Mouse (Mus musculus) heart, embryonic 13.5 days (tissue): ENCODE measurements around the gene Fezf2. TPM values are rescaled to one million over a fixed set of nuclear protein-coding genes. Genes with fewer than 3 reads are reported as not detected.

ENCODE experiments used
- ATAC-seq: fragments of 200-750 bp; cut with Nextera tagmentation; 2 replicates; pipeline ENCODE4 v1.8.0; 2017; ENCODE audit warnings: moderate TSS enrichment; ENCODE audit not compliant: insufficient number of reproducible peaks, low FRiP score, low TSS enrichment; ENCODE audit errors: extremely low read depth
- H3K27ac ChIP-seq: fragments of 300-500 bp; sonication (generic); replicated peaks from 2 replicates; pipeline ENCODE4 v1.5.1; 2015; ENCODE audit warnings: moderate library complexity, mild to moderate bottlenecking, inconsistent platforms
- H3K27me3 ChIP-seq: fragments of 300-500 bp; sonication (generic); replicated peaks from 2 replicates; pipeline ENCODE4 v1.6.1; 2015; ENCODE audit warnings: mild to moderate bottlenecking, inconsistent platforms
- H3K36me3 ChIP-seq: fragments of 300-500 bp; sonication (generic); 2 replicates; pipeline ENCODE4 v1.6.1; 2015; ENCODE audit warnings: mild to moderate bottlenecking, inconsistent platforms
- H3K4me1 ChIP-seq: fragments of 300-500 bp; sonication (generic); 2 replicates; pipeline ENCODE4 v1.6.1; 2015; ENCODE audit warnings: inconsistent platforms
- H3K4me2 ChIP-seq: fragments of 300-500 bp; sonication (generic); 2 replicates; pipeline ENCODE4 v1.6.1; 2015; ENCODE audit warnings: inconsistent platforms, mild to moderate bottlenecking, moderate library complexity
- H3K4me3 ChIP-seq: fragments of 300-500 bp; sonication (generic); 2 replicates; pipeline ENCODE4 v1.5.1; 2015; ENCODE audit warnings: moderate library complexity, mild to moderate bottlenecking, inconsistent platforms
- H3K9ac ChIP-seq: fragments of 300-500 bp; sonication (generic); 2 replicates; pipeline ENCODE4 v1.6.1; 2015; ENCODE audit warnings: inconsistent platforms, mild to moderate bottlenecking, moderate library complexity
- H3K9me3 ChIP-seq: fragments of 300-500 bp; sonication (generic); 2 replicates; pipeline ENCODE4 v1.6.1; 2016; ENCODE audit warnings: inconsistent platforms
- WGBS: fragments of 180-500 bp; shearing (Covaris S2); methylation state at CpG from one replicate; pipeline ENCODE4 v1.1.7; 2015; ENCODE audit warnings: mixed read lengths; 5-methylcytosine and 5-hydroxymethylcytosine counted together
- polyA plus RNA-seq: library from polyadenylated mRNA; unstranded; fragments of >200 nt; fragmentation: Nextera tagmentation; extraction: Ambion mirVana; gene quantifications from 2 replicates; pipeline ENCODE4 v1.2.1, GENCODE M21; 2015

Fezf2 gene
- polyA plus RNA-seq, result 0.07 TPM in 1 of 2 replicates, not detected in the other

- peak within 1 kb of the TSS; percentile 65; the same call in 1 of the 2 replicates for H3K4me2 ChIP-seq
- H3K9me3 ChIP-seq, result no peaks in the 10 kb centered on the region
- no peaks in the 10 kb centered on the region for H3K36me3 ChIP-seq
- H3K4me1 ChIP-seq, result peaks cover 27% of the 10 kb centered on the region
- no peak within 1 kb of the TSS for H3K27ac ChIP-seq
- peaks cover 99% of the 10 kb centered on the region for H3K27me3 ChIP-seq
- WGBS, result 0% methylated on average over 2 of the region's 2 CpGs
- 0 out of 2 replicates have a peak within 1 kb of the TSS, but pooled peaks have one; percentile 46 for H3K4me3 ChIP-seq
- ATAC-seq, result no peak
- no peak within 1 kb of the TSS for H3K9ac ChIP-seq
Observed at GRCm38 (mm10) chr14:12348089-12348488, at the start of gene Fezf2. Fezf2 (minus strand) TSS chr14:12348189.

- no peak for ATAC-seq
- Histone ChIP-seq H3K9ac (no peak overlapping the region), H3K4me2 (no peak overlapping the region), H3K36me3 (no peaks in the 10 kb centered on the region), H3K27me3 (no peaks in the 10 kb centered on the region), H3K4me1 (no peaks in the 10 kb centered on the region), H3K27ac (no peak overlapping the region), H3K4me3 (no peak overlapping the region), H3K9me3 (no peaks in the 10 kb centered on the region)
- 66% methylated on average over 3 of the region's 3 CpGs for WGBS
Observed at GRCm38 (mm10) chr14:12397561-12397960, 49.6 kb upstream of the Fezf2 start.

DNA sequence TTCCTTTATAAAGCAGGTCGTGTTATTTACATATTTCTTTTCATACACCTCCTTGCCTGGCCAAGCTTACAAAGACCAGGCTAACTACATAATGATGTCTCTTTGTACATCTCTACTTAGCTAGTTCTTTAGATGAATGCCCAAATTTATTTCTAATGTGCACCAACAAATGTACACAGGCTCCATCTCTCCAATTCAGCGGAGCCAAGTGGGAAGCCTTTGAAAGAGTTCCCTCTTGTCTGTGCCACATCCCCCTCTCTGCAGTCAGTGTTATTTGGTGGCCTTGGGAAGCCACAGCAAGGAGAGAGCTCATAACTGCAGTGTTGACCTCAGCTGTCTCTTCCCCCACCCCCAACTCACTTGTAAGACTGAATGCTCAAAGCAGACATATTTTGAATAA is 46.3 kb upstream of the Fezf2 start:
- 74% methylated on average over 2 of the region's 2 CpGs for WGBS
- ATAC-seq, result no peak

DNA sequence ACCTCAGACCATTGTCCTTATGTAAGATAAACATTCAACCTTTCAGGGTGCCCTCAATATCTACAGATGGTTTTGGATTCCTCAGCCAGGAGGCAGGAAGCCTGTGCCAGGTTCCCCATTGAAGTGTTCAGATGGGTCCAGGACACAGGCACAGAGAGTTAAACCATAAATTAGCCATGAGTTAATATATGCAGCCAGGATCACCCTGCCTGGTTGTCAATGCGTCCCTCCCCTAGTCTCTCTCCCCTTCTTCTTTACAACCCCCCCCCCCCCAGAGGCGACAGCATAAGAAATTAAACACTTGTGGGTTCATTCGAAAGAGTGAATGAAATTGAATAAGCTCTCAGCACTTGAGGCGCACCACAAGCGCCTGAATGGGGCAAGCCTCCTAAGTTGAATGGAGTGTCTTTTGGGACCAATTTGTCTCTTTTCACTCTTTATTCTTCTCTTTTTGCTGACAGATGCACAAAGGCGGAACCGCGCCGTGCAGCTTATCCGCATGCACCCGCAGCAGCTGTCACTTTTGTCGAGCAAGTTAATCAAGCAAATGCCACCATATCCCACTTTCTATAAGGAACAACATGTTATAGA is 45.4 kb upstream of the Fezf2 start:
- H3K27ac ChIP-seq, result no peak overlapping the region
- no peaks in the 10 kb centered on the region for H3K36me3 ChIP-seq
- no peaks in the 10 kb centered on the region for H3K9me3 ChIP-seq
- WGBS, result 75% methylated on average over 12 of the region's 12 CpGs
- no peak for ATAC-seq
- H3K4me2 ChIP-seq, result no peak overlapping the region
- no peaks in the 10 kb centered on the region for H3K27me3 ChIP-seq
- peaks cover 6% of the 10 kb centered on the region; the same call in 1 of the 2 replicates for H3K4me1 ChIP-seq
- no peak overlapping the region for H3K9ac ChIP-seq
- H3K4me3 ChIP-seq, result no peak overlapping the region

More for the DNA sequence above, 46.3 kb upstream of the Fezf2 start:
- H3K27me3 ChIP-seq, result no peaks in the 10 kb centered on the region
- peaks cover 6% of the 10 kb centered on the region; the same call in 1 of the 2 replicates for H3K4me1 ChIP-seq
- H3K27ac ChIP-seq, result no peak overlapping the region
- no peaks in the 10 kb centered on the region for H3K36me3 ChIP-seq
- H3K4me2 ChIP-seq, result no peak overlapping the region
- no peak overlapping the region for H3K4me3 ChIP-seq
- no peak overlapping the region for H3K9ac ChIP-seq
- H3K9me3 ChIP-seq, result no peaks in the 10 kb centered on the region

DNA sequence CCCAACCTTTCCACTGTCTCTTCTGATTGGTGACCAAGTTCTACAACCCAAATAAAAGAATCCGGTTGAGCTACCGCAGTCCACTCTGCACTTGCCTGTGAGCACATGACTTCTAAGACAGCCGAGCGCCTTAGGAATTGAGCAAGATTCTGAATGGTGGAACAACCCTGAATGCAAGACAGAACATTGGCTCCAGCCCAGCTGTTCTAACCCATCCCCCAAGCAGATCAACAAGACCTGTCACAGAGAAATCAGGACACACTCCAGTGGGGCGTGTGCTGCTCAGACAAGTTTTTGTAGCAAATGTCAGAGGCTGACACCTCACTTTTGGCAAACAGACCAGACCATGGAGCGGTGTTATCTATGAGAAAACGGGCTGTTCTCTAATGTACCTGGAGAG is 43.2 kb upstream of the Fezf2 start:
- ATAC-seq, result no peak
- 54% methylated on average over 7 of the region's 7 CpGs for WGBS
- H3K4me2 ChIP-seq, result no peak overlapping the region

GRCm38 (mm10) chr14:12388806-12389436 is 40.9 kb upstream of the Fezf2 start:
- 45% methylated on average over 14 of the region's 14 CpGs for WGBS
- Histone ChIP-seq H3K27ac (no peak overlapping the region), H3K4me2 (no peak overlapping the region), H3K9ac (no peak overlapping the region), H3K4me1 (peaks cover 6% of the 10 kb centered on the region; the same call in 1 of the 2 replicates), H3K36me3 (no peaks in the 10 kb centered on the region), H3K27me3 (0 out of 2 replicates have a peak, but pooled peaks cover 6% of the 10 kb centered on the region), H3K9me3 (no peaks in the 10 kb centered on the region), H3K4me3 (no peak overlapping the region)
- no peak for ATAC-seq

More for the DNA sequence above, 43.2 kb upstream of the Fezf2 start:
- no peak overlapping the region for H3K4me3 ChIP-seq
- 0 out of 2 replicates have a peak, but pooled peaks cover 6% of the 10 kb centered on the region for H3K27me3 ChIP-seq
- peaks cover 6% of the 10 kb centered on the region; the same call in 1 of the 2 replicates for H3K4me1 ChIP-seq
- no peak overlapping the region for H3K27ac ChIP-seq
- no peaks in the 10 kb centered on the region for H3K36me3 ChIP-seq
- H3K9me3 ChIP-seq, result no peaks in the 10 kb centered on the region
- no peak overlapping the region for H3K9ac ChIP-seq

DNA sequence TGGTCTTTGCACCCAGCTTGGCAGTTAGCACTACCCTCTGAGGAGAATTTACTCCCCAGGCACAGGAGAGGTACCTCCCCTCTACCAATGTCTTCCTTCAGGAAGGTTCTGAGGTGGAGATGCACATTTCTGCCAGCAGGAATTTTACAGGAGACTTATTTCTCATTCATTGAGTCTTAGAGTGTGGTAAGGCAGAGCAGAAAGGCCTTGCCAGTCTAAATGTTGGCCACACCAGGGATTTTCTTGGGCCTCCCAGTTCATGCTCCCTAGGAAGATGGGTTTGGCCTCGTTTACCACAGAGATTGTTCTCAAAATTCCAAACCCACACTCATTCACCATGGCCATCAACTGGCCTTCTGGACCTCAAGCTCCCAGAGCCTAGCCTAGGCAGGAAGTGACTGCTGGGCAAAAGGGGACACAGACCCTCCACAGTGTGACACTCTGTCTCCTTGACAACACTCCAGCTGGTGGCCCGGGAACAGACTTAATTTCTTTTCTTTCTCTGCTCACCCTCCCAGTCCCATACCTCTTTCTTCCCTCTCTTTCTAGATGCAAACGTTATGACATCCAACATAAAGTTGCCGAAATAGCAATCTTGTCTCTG is 40.3 kb upstream of the Fezf2 start:
- 34% methylated on average over 4 of the region's 4 CpGs for WGBS
- 0 out of 2 replicates have a peak, but pooled peaks cover 6% of the 10 kb centered on the region for H3K27me3 ChIP-seq
- no peak for ATAC-seq

DNA sequence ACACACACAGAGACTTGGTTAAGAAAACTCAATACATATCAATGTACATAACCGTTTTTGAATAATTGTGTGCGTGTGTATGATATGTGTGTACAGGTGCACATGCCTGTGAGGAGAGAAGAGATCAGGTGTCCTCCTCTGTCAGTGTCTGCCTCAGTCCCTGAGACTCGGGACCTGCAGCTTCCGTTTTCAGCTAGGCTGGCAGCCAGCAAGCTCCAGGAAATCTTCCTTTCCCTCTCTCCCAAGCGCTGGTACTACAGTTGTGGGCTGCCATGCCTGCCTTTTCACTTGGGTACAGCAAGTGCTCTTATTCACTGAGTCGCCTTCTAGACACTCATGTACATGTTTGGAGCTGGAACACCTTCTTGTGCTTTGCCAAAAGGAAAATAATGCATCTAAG is 39.2 kb upstream of the Fezf2 start:
- no peaks in the 10 kb centered on the region for H3K9me3 ChIP-seq
- H3K27me3 ChIP-seq, result 0 out of 2 replicates have a peak, but pooled peaks cover 6% of the 10 kb centered on the region
- H3K27ac ChIP-seq, result no peak overlapping the region
- peaks cover 6% of the 10 kb centered on the region; the same call in 1 of the 2 replicates for H3K4me1 ChIP-seq
- H3K4me3 ChIP-seq, result no peak overlapping the region
- WGBS, result 64% methylated on average over 6 of the region's 6 CpGs
- no peaks in the 10 kb centered on the region for H3K36me3 ChIP-seq
- no peak overlapping the region for H3K4me2 ChIP-seq
- no peak overlapping the region for H3K9ac ChIP-seq
- no peak for ATAC-seq

More for the DNA sequence above, 40.3 kb upstream of the Fezf2 start:
- no peaks in the 10 kb centered on the region for H3K9me3 ChIP-seq
- H3K4me2 ChIP-seq, result no peak overlapping the region
- no peaks in the 10 kb centered on the region for H3K36me3 ChIP-seq
- H3K4me1 ChIP-seq, result peaks cover 6% of the 10 kb centered on the region; the same call in 1 of the 2 replicates
- no peak overlapping the region for H3K9ac ChIP-seq
- H3K4me3 ChIP-seq, result no peak overlapping the region
- no peak overlapping the region for H3K27ac ChIP-seq

DNA sequence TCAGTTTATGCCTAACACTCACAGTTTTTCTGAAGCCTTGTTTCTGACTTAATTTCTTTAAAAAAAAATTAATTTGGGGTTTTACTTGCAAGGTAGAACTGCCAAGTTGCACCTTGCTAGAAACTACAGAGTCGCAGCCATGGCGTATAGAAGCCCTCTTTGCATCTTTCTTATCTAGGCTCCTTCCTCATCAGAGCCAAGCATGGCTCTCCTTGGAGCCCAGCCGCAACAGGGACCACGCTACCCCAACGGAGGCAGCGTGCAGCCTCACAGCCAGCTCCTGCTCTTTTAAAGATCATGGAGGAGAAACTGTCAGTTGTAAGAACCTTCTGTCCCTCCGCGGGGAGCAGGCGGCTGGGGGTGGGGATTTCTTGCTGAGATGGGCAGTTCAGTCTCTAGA is 29.9 kb upstream of the Fezf2 start:
- H3K27ac ChIP-seq, result no peak overlapping the region
- H3K27me3 ChIP-seq, result peaks cover 18% of the 10 kb centered on the region
- H3K4me2 ChIP-seq, result no peak overlapping the region; the same call in 1 of the 2 replicates
- H3K9me3 ChIP-seq, result no peaks in the 10 kb centered on the region
- H3K36me3 ChIP-seq, result no peaks in the 10 kb centered on the region
- WGBS, result 14% methylated on average over 9 of the region's 9 CpGs
- H3K4me1 ChIP-seq, result peaks cover 6% of the 10 kb centered on the region; the same call in 1 of the 2 replicates
- H3K4me3 ChIP-seq, result no peak overlapping the region
- ATAC-seq, result no peak
- H3K9ac ChIP-seq, result no peak overlapping the region

- H3K9ac ChIP-seq, result no peak overlapping the region
- no peaks in the 10 kb centered on the region for H3K9me3 ChIP-seq
- no peak overlapping the region for H3K27ac ChIP-seq
- H3K36me3 ChIP-seq, result no peaks in the 10 kb centered on the region
- ATAC-seq, result no peak
- H3K27me3 ChIP-seq, result peaks cover 18% of the 10 kb centered on the region
- H3K4me2 ChIP-seq, result no peak overlapping the region
- WGBS, result 90% methylated on average over 2 of the region's 2 CpGs
- no peak overlapping the region for H3K4me3 ChIP-seq
- peaks cover 6% of the 10 kb centered on the region; the same call in 1 of the 2 replicates for H3K4me1 ChIP-seq
Observed at GRCm38 (mm10) chr14:12377289-12377688, 29.3 kb upstream of the Fezf2 start.

- Histone ChIP-seq H3K36me3 (no peaks in the 10 kb centered on the region), H3K27ac (no peak overlapping the region), H3K27me3 (peaks cover 18% of the 10 kb centered on the region), H3K9me3 (no peaks in the 10 kb centered on the region), H3K4me3 (no peak overlapping the region), H3K4me2 (no peak overlapping the region), H3K4me1 (peaks cover 6% of the 10 kb centered on the region; the same call in 1 of the 2 replicates), H3K9ac (no peak overlapping the region)
- no peak for ATAC-seq
- WGBS, result 80% methylated on average over 2 of the region's 2 CpGs
Observed at GRCm38 (mm10) chr14:12375451-12375850, 27.5 kb upstream of the Fezf2 start.
